Mouse (Mus musculus) midbrain, embryonic 15.5 days (tissue): ENCODE measurements around the gene Ccdc65. TPM values are rescaled to one million over a fixed set of nuclear protein-coding genes. Genes with fewer than 3 reads are reported as not detected.

ENCODE experiments used
- ATAC-seq: fragments of 200-750 bp; cut with Nextera tagmentation; replicated peaks from 2 replicates; pipeline ENCODE4 v1.8.0; 2017; ENCODE audit warnings: moderate TSS enrichment
- H3K27ac ChIP-seq: fragments of 300-500 bp; sonication (generic); 2 replicates; pipeline ENCODE4 v1.5.1; 2015; ENCODE audit warnings: mild to moderate bottlenecking, inconsistent platforms
- H3K27me3 ChIP-seq: fragments of 300-500 bp; sonication (generic); replicated peaks from 2 replicates; pipeline ENCODE4 v1.6.1; 2015; ENCODE audit warnings: inconsistent platforms
- H3K36me3 ChIP-seq: fragments of 300-500 bp; sonication (generic); replicated peaks from 2 replicates; pipeline ENCODE4 v1.6.1; 2015; ENCODE audit warnings: inconsistent platforms
- H3K4me1 ChIP-seq: fragments of 300-500 bp; sonication (generic); 2 replicates; pipeline ENCODE4 v1.6.1; 2015; ENCODE audit warnings: inconsistent platforms
- H3K4me2 ChIP-seq: fragments of 300-500 bp; sonication (generic); 2 replicates; pipeline ENCODE4 v1.6.1; 2015; ENCODE audit warnings: inconsistent platforms, mild to moderate bottlenecking, moderate library complexity
- H3K4me3 ChIP-seq: fragments of 300-500 bp; sonication (generic); 2 replicates; pipeline ENCODE4 v1.5.1; 2015; ENCODE audit warnings: mild to moderate bottlenecking, inconsistent platforms
- H3K9ac ChIP-seq: fragments of 300-500 bp; sonication (generic); 2 replicates; pipeline ENCODE4 v1.6.1; 2015; ENCODE audit warnings: mild to moderate bottlenecking, inconsistent platforms
- H3K9me3 ChIP-seq: fragments of 300-500 bp; sonication (generic); 2 replicates; pipeline ENCODE4 v1.6.1; 2016; ENCODE audit warnings: inconsistent platforms
- WGBS: fragments of 180-500 bp; shearing (Covaris S2); methylation state at CpG from one replicate; pipeline ENCODE4 v1.1.7; 2015; ENCODE audit warnings: mixed read lengths; 5-methylcytosine and 5-hydroxymethylcytosine counted together
- polyA plus RNA-seq: library from polyadenylated mRNA; unstranded; fragments of >200 nt; fragmentation: Nextera tagmentation; extraction: Ambion mirVana; gene quantifications from 2 replicates; pipeline ENCODE4 v1.2.1, GENCODE M21; 2015

Gene Ccdc65
- polyA plus RNA-seq, 1 experiment from 2014 or later = 6.8 TPM

- no peak overlapping the region for H3K27ac ChIP-seq
- no peak for ATAC-seq
- 84% methylated on average over 6 of the region's 6 CpGs for WGBS
These were observed 39.3 kb downstream of the Ccdc65 start for GRCm38 (mm10) chr15:98747296-98747695.

DNA sequence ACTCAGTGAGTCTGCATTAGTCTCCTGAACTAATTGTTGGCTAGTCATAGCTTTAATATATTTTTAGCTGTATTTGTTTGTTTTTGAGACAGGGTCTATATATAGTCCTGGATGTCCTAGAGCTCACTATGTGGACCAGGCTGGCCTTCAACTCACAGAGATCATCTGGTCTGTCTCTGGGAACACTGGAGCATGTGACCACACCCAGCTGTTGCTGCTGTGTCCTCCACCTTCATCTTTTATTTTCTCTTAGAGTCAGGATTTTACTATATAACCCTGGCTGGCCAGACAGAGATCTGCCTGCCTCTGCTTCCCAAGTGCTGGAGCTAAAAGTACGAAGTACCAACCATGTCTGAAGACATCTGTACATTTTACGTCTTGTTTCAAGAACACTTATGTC lies 41.1 kb downstream of the Ccdc65 start:
- no peak overlapping the region for H3K27ac ChIP-seq
- H3K4me1 ChIP-seq = 0 out of 2 replicates have a peak, but pooled peaks cover 2% of the 10 kb centered on the region
- no peaks in the 10 kb centered on the region for H3K36me3 ChIP-seq
- no peaks in the 10 kb centered on the region for H3K27me3 ChIP-seq
- no peaks in the 10 kb centered on the region for H3K9me3 ChIP-seq
- no peak overlapping the region for H3K9ac ChIP-seq
- WGBS = 88% methylated on average over 2 of the region's 2 CpGs
- no peak overlapping the region for H3K4me3 ChIP-seq
- ATAC-seq = no peak
- H3K4me2 ChIP-seq = no peak overlapping the region

More at GRCm38 (mm10) chr15:98747296-98747695, 39.3 kb downstream of the Ccdc65 start:
- Histone ChIP-seq H3K27me3 (no peaks in the 10 kb centered on the region), H3K9ac (no peak overlapping the region), H3K4me3 (no peak overlapping the region), H3K4me2 (no peak overlapping the region), H3K9me3 (no peaks in the 10 kb centered on the region), H3K36me3 (no peaks in the 10 kb centered on the region; the same call in 1 of the 2 replicates), H3K4me1 (no peaks in the 10 kb centered on the region)

DNA sequence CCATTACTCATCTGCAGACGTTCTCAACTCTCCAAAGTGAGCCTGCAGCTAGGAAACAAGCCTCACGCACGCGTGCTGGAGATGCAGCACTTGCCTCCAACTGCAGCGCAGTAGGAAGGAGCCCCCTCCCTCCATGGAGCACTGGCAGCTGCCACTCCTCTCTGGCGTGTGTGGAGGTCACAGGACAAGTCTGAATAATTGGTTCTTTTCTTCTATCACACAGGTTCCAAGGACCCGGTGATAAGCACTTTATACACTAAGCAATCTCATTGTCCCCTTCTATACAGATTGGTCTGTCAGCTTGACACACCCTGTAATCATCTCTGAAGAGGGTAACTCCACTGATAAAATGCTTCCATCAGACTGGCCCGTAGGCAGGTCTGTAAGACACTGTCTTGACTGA lies 45.0 kb downstream of the Ccdc65 start:
- WGBS = 49% methylated on average over 8 of the region's 8 CpGs
- Histone ChIP-seq H3K4me2 (no peak overlapping the region), H3K27ac (no peak overlapping the region), H3K4me1 (0 out of 2 replicates have a peak, but pooled peaks cover 2% of the 10 kb centered on the region), H3K36me3 (no peaks in the 10 kb centered on the region), H3K9me3 (no peaks in the 10 kb centered on the region), H3K4me3 (no peak overlapping the region), H3K9ac (no peak overlapping the region), H3K27me3 (no peaks in the 10 kb centered on the region)
- ATAC-seq = no peak

- ATAC-seq = no peak
- Histone ChIP-seq H3K27me3 (no peaks in the 10 kb centered on the region), H3K4me3 (no peak overlapping the region), H3K9me3 (no peaks in the 10 kb centered on the region), H3K36me3 (no peaks in the 10 kb centered on the region), H3K4me2 (no peak overlapping the region), H3K9ac (no peak overlapping the region), H3K27ac (no peak overlapping the region), H3K4me1 (0 out of 2 replicates have a peak, but pooled peaks cover 2% of the 10 kb centered on the region)
- WGBS = 89% methylated on average over 2 of the region's 2 CpGs
These were observed 46.1 kb downstream of the Ccdc65 start for GRCm38 (mm10) chr15:98754125-98754524.

GRCm38 (mm10) chr15:98762201-98762621 lies 54.2 kb downstream of the Ccdc65 start:
- WGBS = under 1% methylated on average over 21 of the region's 24 CpGs

DNA sequence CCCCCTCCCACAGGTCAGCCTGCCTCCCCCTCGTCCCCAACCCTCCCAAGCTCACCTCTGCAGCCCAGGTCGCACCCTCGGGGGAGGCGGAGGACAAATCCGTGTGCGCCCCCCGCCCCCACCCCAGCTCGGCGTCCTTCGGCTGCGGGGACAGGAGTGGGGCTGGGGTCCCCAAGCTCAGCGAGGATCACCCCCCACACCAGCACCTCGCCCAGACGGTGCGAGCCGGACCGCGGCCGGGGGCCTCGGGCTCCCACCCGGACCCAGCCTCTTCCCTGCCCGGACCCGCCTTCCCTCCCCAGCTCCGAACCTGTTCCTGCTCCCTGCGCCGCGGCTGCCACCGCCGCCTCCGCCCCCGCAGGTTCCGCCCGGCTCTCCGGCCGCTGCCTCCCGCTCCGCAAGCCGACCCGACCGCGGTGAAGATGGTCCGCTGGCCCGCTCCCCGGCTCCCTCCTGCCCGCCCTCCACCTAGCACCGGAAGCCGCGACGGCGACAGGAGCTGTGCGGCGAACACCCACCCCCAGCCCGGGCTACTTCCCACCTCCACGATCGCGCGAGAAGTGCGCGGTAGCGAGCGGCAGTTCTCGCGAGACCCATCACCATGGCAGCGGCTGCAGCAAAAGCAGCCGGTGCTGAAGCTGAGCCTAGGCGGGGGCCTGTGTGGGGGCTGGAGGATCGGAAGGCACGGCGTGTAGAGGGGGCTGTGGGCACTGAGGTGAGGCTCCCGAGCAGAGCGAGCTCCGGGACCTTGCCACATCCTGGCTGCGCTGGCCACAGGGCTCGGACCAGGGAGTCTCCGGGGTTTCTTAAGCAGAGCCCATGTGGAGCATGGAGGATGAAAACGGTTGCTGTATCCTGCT lies 54.9 kb downstream of the Ccdc65 start, which contains the start of gene Arf3:
Arf3 (minus strand) TSS at position 545 of the 860 bp plus-strand sequence.
- peaks cover 28% of the 10 kb centered on the region for H3K4me1 ChIP-seq
- no peaks in the 10 kb centered on the region for H3K9me3 ChIP-seq
- no peaks in the 10 kb centered on the region for H3K36me3 ChIP-seq
- H3K4me3 ChIP-seq = peak within 1 kb of the TSS; percentile 99
- peak within 1 kb of the TSS; percentile 93 for H3K27ac ChIP-seq
- under 1% methylated on average over 69 of the region's 76 CpGs for WGBS
- H3K9ac ChIP-seq = peak within 1 kb of the TSS; percentile 93
- peak; percentile 97 for ATAC-seq
- peak within 1 kb of the TSS; percentile 69 for H3K4me2 ChIP-seq
- H3K27me3 ChIP-seq = peaks cover 13% of the 10 kb centered on the region

More at GRCm38 (mm10) chr15:98762201-98762621, 54.2 kb downstream of the Ccdc65 start:
- peaks cover 12% of the 10 kb centered on the region; the same call in 1 of the 2 replicates for H3K27me3 ChIP-seq
- H3K27ac ChIP-seq = peak overlapping the region; percentile 93
- peaks cover 28% of the 10 kb centered on the region for H3K4me1 ChIP-seq
- H3K4me3 ChIP-seq = peak overlapping the region; percentile 99
- H3K9ac ChIP-seq = peak overlapping the region; percentile 93
- peak overlapping the region; percentile 69 for H3K4me2 ChIP-seq
- ATAC-seq = peak; percentile 69
- no peaks in the 10 kb centered on the region for H3K36me3 ChIP-seq
- H3K9me3 ChIP-seq = no peaks in the 10 kb centered on the region

DNA sequence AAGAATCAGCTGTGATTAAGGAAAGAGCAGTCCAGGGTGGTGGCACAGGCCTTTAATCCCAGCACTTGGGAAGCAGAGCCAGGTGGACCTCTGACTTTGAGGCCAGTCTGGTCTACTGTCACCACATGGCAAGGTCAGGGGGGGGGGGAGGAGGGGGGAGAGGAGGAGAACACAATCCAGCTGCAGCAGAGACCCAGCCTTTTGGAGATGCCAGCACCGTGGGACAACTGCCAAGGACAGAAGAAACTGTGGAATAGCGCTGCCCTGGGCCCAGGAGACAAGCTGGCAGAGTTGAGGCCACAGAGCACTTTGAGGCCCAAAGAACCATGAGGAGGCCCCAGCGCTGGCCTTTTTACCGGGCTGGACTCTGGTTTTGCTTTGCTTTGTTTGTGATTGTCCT lies 57.9 kb downstream of the Ccdc65 start:
- Histone ChIP-seq H3K27ac (no peak overlapping the region), H3K27me3 (peaks cover 40% of the 10 kb centered on the region), H3K4me1 (peaks cover 21% of the 10 kb centered on the region), H3K9me3 (no peaks in the 10 kb centered on the region), H3K4me3 (no peak overlapping the region), H3K36me3 (no peaks in the 10 kb centered on the region), H3K4me2 (no peak overlapping the region), H3K9ac (no peak overlapping the region)
- WGBS = 76% methylated on average over 4 of the region's 4 CpGs
- no peak for ATAC-seq

DNA sequence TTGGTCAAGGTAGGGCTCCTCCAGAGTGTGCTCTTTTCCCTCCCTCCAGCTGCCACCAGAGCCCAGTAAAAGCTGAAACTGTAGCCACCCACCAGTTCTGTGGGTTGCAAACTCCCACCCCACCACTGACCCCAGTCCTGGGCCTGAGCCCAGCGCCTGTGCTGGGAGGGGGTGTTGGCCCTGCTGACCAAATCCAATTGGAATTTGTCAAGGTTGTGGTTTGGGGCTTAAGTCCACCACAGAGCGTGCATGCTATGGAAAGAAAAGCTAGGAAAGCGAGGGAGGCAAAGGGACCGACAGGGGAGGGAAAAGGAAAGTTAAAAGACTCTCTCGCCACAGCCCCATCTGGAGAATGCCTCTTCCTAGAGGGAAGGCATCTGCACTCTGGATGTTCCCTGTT lies 60.3 kb downstream of the Ccdc65 start:
- Histone ChIP-seq H3K4me1 (peaks cover 20% of the 10 kb centered on the region), H3K9me3 (no peaks in the 10 kb centered on the region), H3K4me3 (no peak overlapping the region), H3K9ac (no peak overlapping the region), H3K27ac (no peak overlapping the region), H3K4me2 (no peak overlapping the region), H3K27me3 (peaks cover 63% of the 10 kb centered on the region), H3K36me3 (no peaks in the 10 kb centered on the region)
- no peak for ATAC-seq
- 15% methylated on average over 5 of the region's 5 CpGs for WGBS

- Histone ChIP-seq H3K9ac (0 out of 2 replicates have a peak overlapping the region, but pooled peaks have one; percentile 21), H3K36me3 (no peaks in the 10 kb centered on the region), H3K4me1 (peaks cover 20% of the 10 kb centered on the region), H3K27ac (no peak overlapping the region), H3K4me2 (peak overlapping the region; percentile 43; the same call in 1 of the 2 replicates), H3K4me3 (peak overlapping the region; percentile 25), H3K27me3 (peaks cover 87% of the 10 kb centered on the region), H3K9me3 (no peaks in the 10 kb centered on the region)
- WGBS = 7% methylated on average over 12 of the region's 12 CpGs
- no peak for ATAC-seq
These were observed 63.9 kb downstream of the Ccdc65 start for GRCm38 (mm10) chr15:98771813-98772425.

GRCm38 (mm10) chr15:98772511-98773211 lies 64.7 kb downstream of the Ccdc65 start:
- peak overlapping the region; percentile 43 for H3K4me2 ChIP-seq
- H3K36me3 ChIP-seq = no peaks in the 10 kb centered on the region
- peak overlapping the region; percentile 25 for H3K4me3 ChIP-seq
- 0 out of 2 replicates have a peak overlapping the region, but pooled peaks have one; percentile 21 for H3K9ac ChIP-seq
- H3K27me3 ChIP-seq = peaks cover 95% of the 10 kb centered on the region
- H3K4me1 ChIP-seq = peaks cover 27% of the 10 kb centered on the region
- no peak overlapping the region for H3K27ac ChIP-seq
- no peak for ATAC-seq
- WGBS = 4% methylated on average over 36 of the region's 36 CpGs
- no peaks in the 10 kb centered on the region for H3K9me3 ChIP-seq
